Mouse (Mus musculus) Patski (cell line): ENCODE measurements at regions not wholly inside any gene's neighbourhood (a gene's known extent, or its start where the extent isn't known, plus 50 kb on each side); places are given as distances from the start of the nearest gene placed in this dataset.

Experiments
- ATAC-seq: fragments of 100-300 bp; one replicate; pipeline ENCODE4 v1.8.0; 2021
- CTCF ChIA-PET: fragments of 350-600 bp; sonication (Branson Sonifier 250); formaldehyde crosslinking; loops from one replicate; lab custom pipeline; 2022; ENCODE audit warnings: inconsistent platforms; lab: Charles Lee
- POLR2A ChIA-PET: fragments of 350-600 bp; sonication (Branson Sonifier 250); formaldehyde crosslinking; loops from one replicate; lab custom pipeline; 2022; ENCODE audit warnings: antibody characterized with exemption, inconsistent platforms; lab: Charles Lee
- DNase-seq: peaks from one replicate; pipeline ENCODE4 v3.0.0-alpha.2; 2011; ENCODE audit warnings: low read depth, low spot score
- H3K27me3 ChIP-seq: fragments of 371-371 bp; one replicate; pipeline ENCODE4 v1.5.1; 2021
- CTCF ChIP-seq: fragments of 100-300 bp; IDR thresholded peaks from one replicate; pipeline ENCODE4 v1.5.1; 2021
- in situ Hi-C: fragments of 300-500 bp; cut with MboI; formaldehyde crosslinking; loops from 3 replicates; pipeline ENCODE4 v1.11.1; 2018; ENCODE audit warnings: low pct_unique_long_range_greater_than_20kb, mixed read lengths

DNA sequence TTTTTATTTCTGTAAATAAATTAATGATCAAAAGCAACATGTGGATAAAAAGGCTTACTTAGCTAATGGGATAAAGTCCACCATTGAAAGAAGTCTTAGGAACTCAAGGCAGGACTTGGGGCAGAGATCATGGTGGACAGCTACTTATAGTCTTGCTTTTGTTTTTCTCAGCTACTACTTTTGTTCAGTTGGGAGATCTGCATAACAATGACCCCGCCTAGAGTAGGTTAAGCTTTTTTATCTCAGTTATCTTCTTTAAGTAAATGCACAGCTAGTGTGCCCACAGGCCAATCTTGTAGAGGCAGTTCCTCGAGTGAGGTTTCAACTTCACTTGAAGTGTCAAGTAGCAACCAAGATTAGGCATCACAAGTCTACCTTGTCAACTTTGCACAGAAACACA is 201.9 kb upstream of the Hs3st5 start:
- CTCF ChIA-PET: interaction anchor here (0.7 kb wide), 1 partner anchor 26 kb away, joined by 3 read pairs; no protein-coding TSS in a partner anchor
- POLR2A ChIA-PET: no interaction called here
- ATAC-seq: no peak
- H3K27me3 ChIP-seq: no peaks in the 10 kb centered on the region
- TF ChIP-seq CTCF: no peak
- in situ Hi-C loops: no loop called here
- no peak for DNase-seq

DNA sequence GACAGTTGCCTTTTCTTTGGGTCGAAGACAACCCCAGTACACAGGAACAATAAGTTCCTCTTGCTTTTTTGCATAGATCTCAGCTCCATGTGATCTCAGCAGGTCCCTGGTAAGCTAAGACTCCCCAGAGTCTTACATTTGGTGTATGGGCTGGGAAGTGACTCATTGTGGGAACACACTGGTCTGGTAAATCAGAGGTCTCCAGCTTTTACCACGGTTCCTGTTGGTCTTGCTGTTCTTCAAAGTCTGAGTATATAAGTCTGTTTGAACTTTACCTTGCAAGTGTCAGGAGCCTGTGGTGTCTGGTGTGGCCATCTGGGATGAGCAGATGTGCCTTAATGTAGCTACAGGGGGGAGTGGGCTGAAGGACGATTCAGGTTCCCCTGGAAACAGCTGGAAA is 188.7 kb upstream of the Hs3st5 start:
- ATAC-seq: no peak
- ChIA-PET CTCF (no interaction called here), POLR2A (no interaction called here)
- TF ChIP-seq CTCF: no peak
- no peaks in the 10 kb centered on the region for H3K27me3 ChIP-seq
- in situ Hi-C loops: no loop called here
- DNase-seq: no peak
